8 mouse cellular contexts compared by ENCODE assay signal in genomic region chr11:77514832-77515636, GRCm38 (mm10). TPM values are rescaled to one million over a fixed set of nuclear protein-coding genes. Genes with fewer than 3 reads are reported as not detected.
DNase-seq lines count a peak whose midpoint lies in the region; ATAC-seq and TF ChIP-seq lines count a peak whose summit lies in the region.

TSS of gene Abhd15 (plus strand) at chr11:77515121.

- under 1% methylated on average over 72 of the region's 72 CpGs for WGBS in embryonic facial prominence, embryonic 13.5 days
- under 1% methylated on average over 71 of the region's 72 CpGs for WGBS in heart, embryonic 12.5 days
- under 1% methylated on average over 70 of the region's 72 CpGs for WGBS in kidney, embryonic 15.5 days
- WGBS in lung, embryonic 16.5 days, result under 1% methylated on average over 69 of the region's 72 CpGs
- under 1% methylated on average over 72 of the region's 72 CpGs for WGBS in olfactory bulb, adult 2 months

- peak within 1 kb of the TSS; percentile 98 for H3K4me2 ChIP-seq in embryonic facial prominence, embryonic 13.5 days
- H3K4me2 ChIP-seq in heart, embryonic 12.5 days, result peak within 1 kb of the TSS; percentile 92
- peak within 1 kb of the TSS; percentile 88 for H3K4me2 ChIP-seq in kidney, embryonic 15.5 days
- peak within 1 kb of the TSS; percentile 98 for H3K4me2 ChIP-seq in lung, embryonic 16.5 days (ENCODE audit: low read depth, low read length)

- DNase-seq in adrenal gland, postnatal 10 days, result peak; percentile 95
- DNase-seq in thymus, postnatal 36 days, result peak; percentile 70 to 81

- TF ChIP-seq POLR2A in olfactory bulb, adult 2 months (IDR thresholded peaks at IDR 0.05; ENCODE audit: insufficient read depth, low read depth, low read length), result no peak

- peak within 1 kb of the TSS; percentile 70 for H3K9ac ChIP-seq in embryonic facial prominence, embryonic 13.5 days
- H3K9ac ChIP-seq in heart, embryonic 12.5 days, result peak within 1 kb of the TSS; percentile 74
- peak within 1 kb of the TSS; percentile 46 for H3K9ac ChIP-seq in kidney, embryonic 15.5 days
- H3K9ac ChIP-seq in lung, embryonic 16.5 days (ENCODE audit: low read length), result peak within 1 kb of the TSS; percentile 76

- no peaks in the 10 kb centered on the region for H3K9me3 ChIP-seq in embryonic facial prominence, embryonic 13.5 days
- H3K9me3 ChIP-seq in heart, embryonic 12.5 days (replicated peaks), result no peaks in the 10 kb centered on the region
- no peaks in the 10 kb centered on the region for H3K9me3 ChIP-seq in kidney, embryonic 15.5 days (replicated peaks)
- no peaks in the 10 kb centered on the region for H3K9me3 ChIP-seq in lung, embryonic 16.5 days (ENCODE audit: control insufficient read depth, low read length)

- H3K27ac ChIP-seq in embryonic facial prominence, embryonic 13.5 days, result no peak within 1 kb of the TSS
- H3K27ac ChIP-seq in heart, embryonic 12.5 days (ENCODE audit: poor library complexity, severe bottlenecking), result peak within 1 kb of the TSS; percentile 45
- peak within 1 kb of the TSS; percentile 74; the same call in 1 of the 2 replicates for H3K27ac ChIP-seq in kidney, embryonic 15.5 days
- H3K27ac ChIP-seq in lung, embryonic 16.5 days (ENCODE audit: low read length), result peak within 1 kb of the TSS; percentile 66
- H3K27ac ChIP-seq in olfactory bulb, adult 2 months (ENCODE audit: insufficient read depth, low read depth, low read length), result no peak within 1 kb of the TSS

- peaks cover 47% of the 10 kb centered on the region for H3K4me1 ChIP-seq in embryonic facial prominence, embryonic 13.5 days
- H3K4me1 ChIP-seq in heart, embryonic 12.5 days (replicated peaks), result peaks cover 35% of the 10 kb centered on the region
- H3K4me1 ChIP-seq in kidney, embryonic 15.5 days, result peaks cover 46% of the 10 kb centered on the region
- H3K4me1 ChIP-seq in lung, embryonic 16.5 days (replicated peaks; ENCODE audit: control insufficient read depth, insufficient read depth, low read length), result peaks cover 36% of the 10 kb centered on the region
- H3K4me1 ChIP-seq in olfactory bulb, adult 2 months (ENCODE audit: control insufficient read depth, insufficient read depth, low read length), result peaks cover 29% of the 10 kb centered on the region

- 0 out of 2 replicates have a peak, but pooled peaks have one; percentile 14 for TF ChIP-seq CTCF in olfactory bulb, adult 2 months (IDR thresholded peaks at IDR 0.05; ENCODE audit: insufficient read depth, low read depth, low read length)

- H3K27me3 ChIP-seq in embryonic facial prominence, embryonic 13.5 days, result peaks cover 45% of the 10 kb centered on the region
- peaks cover 25% of the 10 kb centered on the region for H3K27me3 ChIP-seq in heart, embryonic 12.5 days (replicated peaks)
- peaks cover 33% of the 10 kb centered on the region for H3K27me3 ChIP-seq in kidney, embryonic 15.5 days
- peaks cover 8% of the 10 kb centered on the region; the same call in 1 of the 2 replicates for H3K27me3 ChIP-seq in lung, embryonic 16.5 days (ENCODE audit: control insufficient read depth, insufficient read depth, low read depth, low read length)

- H3K4me3 ChIP-seq in embryonic facial prominence, embryonic 13.5 days, result peak within 1 kb of the TSS; percentile 67
- peak within 1 kb of the TSS; percentile 71 for H3K4me3 ChIP-seq in heart, embryonic 12.5 days
- peak within 1 kb of the TSS; percentile 78 for H3K4me3 ChIP-seq in kidney, embryonic 15.5 days (replicated peaks)
- peak within 1 kb of the TSS; percentile 80 for H3K4me3 ChIP-seq in lung, embryonic 16.5 days (ENCODE audit: low read length)
- H3K4me3 ChIP-seq in olfactory bulb, adult 2 months (ENCODE audit: insufficient read depth, low read depth, low read length), result peak within 1 kb of the TSS; percentile 45

- 0 out of 2 replicates have a peak, but pooled peaks cover 3% of the 10 kb centered on the region for H3K36me3 ChIP-seq in embryonic facial prominence, embryonic 13.5 days
- H3K36me3 ChIP-seq in heart, embryonic 12.5 days, result peaks cover under 1% of the 10 kb centered on the region
- 0 out of 2 replicates have a peak, but pooled peaks cover 2% of the 10 kb centered on the region for H3K36me3 ChIP-seq in kidney, embryonic 15.5 days
- no peaks in the 10 kb centered on the region for H3K36me3 ChIP-seq in lung, embryonic 16.5 days (ENCODE audit: control insufficient read depth, insufficient read depth, low read length)

- peak; percentile 3 for ATAC-seq in CD4-positive, CD25-positive, alpha-beta regulatory T cell, adult 4 months
- ATAC-seq in embryonic facial prominence, embryonic 13.5 days (ENCODE audit: insufficient number of reproducible peaks, insufficient read depth, low FRiP score, low TSS enrichment, low read depth), result no peak
- peak; percentile 69 for ATAC-seq in heart, embryonic 12.5 days (ENCODE audit: insufficient number of reproducible peaks, low FRiP score)
- ATAC-seq in kidney, embryonic 15.5 days (replicated peaks; ENCODE audit: low FRiP score), result peak; percentile 57
- ATAC-seq in lung, embryonic 16.5 days (ENCODE audit: low read depth), result peak; percentile 78

RNA-seq across cellular contexts. Expression of gene Abhd15, which starts in this region (rescaled TPM):
- 1 to 10 TPM; 2.0 to 3.7 TPM for polyA plus RNA-seq in CD4-positive, CD25-positive, alpha-beta regulatory T cell, adult 4 months (2017; shearing (Covaris generic))
- 10 to 100 TPM; 26.1 to 27.5 TPM for total RNA-seq in adrenal gland, postnatal 10 days (2021)
- polyA plus RNA-seq in embryonic facial prominence, embryonic 13.5 days (2015; fragmentation: Nextera tagmentation; extraction: Ambion mirVana), result 2.0 and 2.2 TPM in 2 replicates
- 0.72 and 1.4 TPM in 2 replicates for polyA plus RNA-seq in heart, embryonic 12.5 days (2016; fragmentation: Nextera tagmentation; extraction: Ambion mirVana)
- 1.9 TPM in 2 replicates for polyA plus RNA-seq in kidney, embryonic 15.5 days (2015; fragmentation: Nextera tagmentation; extraction: Ambion mirVana)
- 3.9 and 4.0 TPM in 2 replicates for polyA plus RNA-seq in lung, embryonic 16.5 days (2015; fragmentation: Nextera tagmentation; extraction: Ambion mirVana)
- polyA plus RNA-seq in olfactory bulb, adult 2 months (2012; ENCODE audit: insufficient read depth, insufficient read length, low replicate concordance, missing spikeins), result not detected in 2 replicates

Comparison
In these comparisons a context has a peak if more than half of its experiments do, and no peak if none do; other contexts are left out.
1. H3K27ac ChIP-seq: peak in heart, embryonic 12.5 days (single experiment), kidney, embryonic 15.5 days (single experiment) and lung, embryonic 16.5 days (single experiment); none in embryonic facial prominence, embryonic 13.5 days (single experiment) and olfactory bulb, adult 2 months (single experiment).
2. Peak in every context shown above with its lines, with median percentiles within 50 percentile points of each other: H3K4me2 ChIP-seq, H3K4me3 ChIP-seq and H3K9ac ChIP-seq.